Mouse (Mus musculus) erythroblast, embryonic 14.5 days (primary cell): ENCODE measurements around the gene Vps72. TPM values are rescaled to one million over a fixed set of nuclear protein-coding genes. Genes with fewer than 3 reads are reported as not detected.

Experiments
- H3K27me3 ChIP-seq: 2 replicates; pipeline ENCODE4 v1.6.1; 2012; ENCODE audit warnings: inconsistent platforms; ENCODE audit not compliant: control insufficient read depth
- H3K36me3 ChIP-seq: 2 replicates; pipeline ENCODE4 v1.6.1; 2012; ENCODE audit warnings: mild to moderate bottlenecking, inconsistent platforms; ENCODE audit not compliant: control insufficient read depth
- H3K4me1 ChIP-seq: 2 replicates; pipeline ENCODE4 v1.6.1; 2012; ENCODE audit warnings: inconsistent platforms; ENCODE audit not compliant: control insufficient read depth
- H3K4me3 ChIP-seq: replicated peaks from 2 replicates; pipeline ENCODE3; 2012; ENCODE audit warnings: moderate library complexity, mild to moderate bottlenecking, inconsistent platforms
- H3K9me3 ChIP-seq: 2 replicates; pipeline ENCODE4 v1.6.1; 2012; ENCODE audit warnings: low read length, inconsistent platforms, mixed read lengths; ENCODE audit not compliant: control insufficient read depth
- GATA1 ChIP-seq: IDR thresholded peaks from 2 replicates; pipeline ENCODE4 v1.6.1; 2012; ENCODE audit warnings: low read length, inconsistent platforms, mixed read lengths
- TAL1 ChIP-seq: IDR thresholded peaks from 3 replicates; pipeline ENCODE4 v1.6.1; 2012; ENCODE audit warnings: low read length, inconsistent platforms, mixed read lengths
- polyA plus RNA-seq: library from polyadenylated mRNA; stranded (reverse); fragments of >175 nt; gene quantifications from 2 replicates; pipeline ENCODE4 v1.2.3, GENCODE M21; 2012

Vps72 gene
- polyA plus RNA-seq, 1 experiment = 18.2 TPM

DNA sequence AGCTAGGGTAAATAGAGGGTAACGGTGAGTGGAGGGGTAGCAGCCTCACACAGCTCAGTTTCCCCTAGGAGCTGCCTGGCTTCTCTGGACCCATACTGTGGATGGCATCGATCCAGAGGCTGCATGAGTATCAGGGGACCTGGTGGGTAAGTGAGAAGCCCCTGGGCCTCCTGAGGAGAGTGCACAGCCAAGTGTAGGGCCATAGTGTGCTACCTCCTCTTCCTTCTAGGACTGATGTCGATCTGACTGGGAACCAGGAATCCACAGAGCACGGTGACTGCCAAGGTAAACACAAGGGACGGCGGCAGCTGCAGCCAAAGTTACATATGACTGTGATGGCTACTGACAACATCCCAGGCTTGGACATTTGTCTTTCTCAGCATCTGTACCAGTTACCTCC, 60.3 kb downstream of the Vps72 start:
- no peak for TF ChIP-seq GATA1
- no peak for TF ChIP-seq TAL1
- H3K36me3 ChIP-seq = no peaks in the 10 kb centered on the region
- peaks cover 11% of the 10 kb centered on the region for H3K4me1 ChIP-seq
- peaks cover 14% of the 10 kb centered on the region; the same call in 1 of the 2 replicates for H3K9me3 ChIP-seq
- H3K27me3 ChIP-seq = peaks cover 85% of the 10 kb centered on the region
- H3K4me3 ChIP-seq = no peak overlapping the region

Other genes with a start within 250 kb of the Vps72 start
- 16.8 TPM in 2 replicates for gene Psmb4, start 224.1 kb upstream of the Vps72 start, polyA plus RNA-seq
- 0.64 and 1.1 TPM in 2 replicates for gene Selenbp1, start 178.0 kb upstream of the Vps72 start, polyA plus RNA-seq
- gene Rfx5, start 156.9 kb upstream of the Vps72 start, polyA plus RNA-seq = not detected in 2 replicates
- 0.48 and 0.91 TPM in 2 replicates for gene Pi4kb, start 136.3 kb upstream of the Vps72 start, polyA plus RNA-seq
- 0.61 and 0.79 TPM in 2 replicates for gene Zfp687, start 95.6 kb upstream of the Vps72 start, polyA plus RNA-seq
- 17.0 and 20.7 TPM in 2 replicates for gene Psmd4, start 68.4 kb upstream of the Vps72 start, polyA plus RNA-seq
- gene Pip5k1a, start 4.1 kb upstream of the Vps72 start, polyA plus RNA-seq = 1.5 and 2.3 TPM in 2 replicates
- not detected in 2 replicates for gene Tmod4, start 13.5 kb downstream of the Vps72 start, polyA plus RNA-seq
- 0.63 and 0.86 TPM in 2 replicates for gene Scnm1, start 23.0 kb downstream of the Vps72 start, polyA plus RNA-seq
- 0.90 and 1.1 TPM in 2 replicates for gene Lysmd1, start 23.1 kb downstream of the Vps72 start, polyA plus RNA-seq
- gene Tnfaip8l2, start 31.3 kb downstream of the Vps72 start, polyA plus RNA-seq = 0.04 and 0.17 TPM in 2 replicates
- 0.01 and 0.04 TPM in 2 replicates for gene Sema6c, start 49.4 kb downstream of the Vps72 start, polyA plus RNA-seq
- 0.29 and 0.30 TPM in 2 replicates for gene Gabpb2, start 106.9 kb downstream of the Vps72 start, polyA plus RNA-seq
- gene Cdc42se1, start 117.7 kb downstream of the Vps72 start, polyA plus RNA-seq = 6.8 and 8.0 TPM in 2 replicates
- 0.09 TPM in 2 replicates for gene Mllt11, start 121.1 kb downstream of the Vps72 start, polyA plus RNA-seq
- gene Gm128, start 130.6 kb downstream of the Vps72 start, polyA plus RNA-seq = not detected in 2 replicates
- gene Bnipl, start 140.2 kb downstream of the Vps72 start, polyA plus RNA-seq = not detected in 2 replicates
- gene Mindy1, start 170.3 kb downstream of the Vps72 start, polyA plus RNA-seq = 6.4 and 7.1 TPM in 2 replicates
- 0.06 and 0.08 TPM in 2 replicates for gene Prune1, start 171.1 kb downstream of the Vps72 start, polyA plus RNA-seq
- 0.03 and 0.06 TPM in 2 replicates for gene Anxa9, start 196.2 kb downstream of the Vps72 start, polyA plus RNA-seq
- gene Cers2, start 203.8 kb downstream of the Vps72 start, polyA plus RNA-seq = 5.9 and 9.3 TPM in 2 replicates
- 0.42 and 0.62 TPM in 2 replicates for gene Setdb1, start 246.2 kb downstream of the Vps72 start, polyA plus RNA-seq